Mouse (Mus musculus) olfactory bulb, adult 2 months (tissue): ENCODE data around the gene Skap2.

Source experiments
- CTCF ChIP-seq: fragments of 200-500 bp; IDR thresholded peaks from 2 replicates; pipeline ENCODE4 v1.5.1; 2012; ENCODE audit warnings: low read depth, mild to moderate bottlenecking, low read length, moderate library complexity; ENCODE audit not compliant: insufficient read depth
- POLR2A ChIP-seq: fragments of 200-500 bp; IDR thresholded peaks from 2 replicates; pipeline ENCODE4 v1.6.1; 2012; ENCODE audit warnings: mild to moderate bottlenecking, low read depth, low read length, moderate library complexity; ENCODE audit not compliant: insufficient read depth

GRCm38 (mm10) chr6:51881181-51881968 lies 131.0 kb downstream of the Skap2 start:
- no peak for TF ChIP-seq POLR2A
- no peak for TF ChIP-seq CTCF
